Mouse (Mus musculus): ENCODE data around the gene Zfp652. TPM values are rescaled to one million over a fixed set of nuclear protein-coding genes. Genes with fewer than 3 reads are reported as not detected.

Gene Zfp652
- polyA plus RNA-seq, 1 experiment from 2014 or later = 22.4 TPM

DNA sequence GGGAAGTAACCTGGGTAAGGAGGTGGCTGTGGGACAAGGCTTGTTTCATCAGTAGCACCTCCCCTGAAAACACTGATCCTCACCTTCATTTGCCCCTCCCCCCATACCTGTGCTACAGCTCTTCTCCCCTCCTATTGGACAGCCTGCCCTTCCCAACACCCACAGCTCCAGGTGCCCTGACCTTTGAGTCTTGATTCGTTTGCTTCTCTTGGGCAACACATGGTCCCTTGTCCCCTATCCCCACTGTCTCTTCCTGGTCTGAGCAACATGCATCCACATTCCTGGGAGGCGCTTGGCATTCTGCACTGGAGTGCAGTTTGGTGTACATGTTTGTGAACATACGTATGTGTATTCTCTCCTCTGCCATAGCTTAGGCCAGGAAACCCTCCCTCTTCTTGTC, 29.5 kb upstream of the Zfp652 start:
- Histone ChIP-seq H3K4me2 (ENCODE audit: low read depth, low read length) (no peak overlapping the region), H3K9ac (ENCODE audit: low read length) (no peak overlapping the region), H3K9me3 (replicated peaks; ENCODE audit: control insufficient read depth, low read length) (no peaks in the 10 kb centered on the region), H3K36me3 (ENCODE audit: control insufficient read depth, insufficient read depth, low read length) (peaks cover 10% of the 10 kb centered on the region; the same call in 1 of the 2 replicates), H3K4me1 (ENCODE audit: control insufficient read depth, insufficient read depth, low read length) (no peaks in the 10 kb centered on the region), H3K4me3 (replicated peaks; ENCODE audit: low read length) (no peak overlapping the region), H3K27me3 (ENCODE audit: control insufficient read depth, insufficient read depth, low read length) (no peaks in the 10 kb centered on the region), H3K27ac (ENCODE audit: low read length) (no peak overlapping the region)
- ATAC-seq (ENCODE audit: insufficient read depth, low FRiP score) = no peak
- 74% methylated on average over 3 of the region's 3 CpGs for WGBS

DNA sequence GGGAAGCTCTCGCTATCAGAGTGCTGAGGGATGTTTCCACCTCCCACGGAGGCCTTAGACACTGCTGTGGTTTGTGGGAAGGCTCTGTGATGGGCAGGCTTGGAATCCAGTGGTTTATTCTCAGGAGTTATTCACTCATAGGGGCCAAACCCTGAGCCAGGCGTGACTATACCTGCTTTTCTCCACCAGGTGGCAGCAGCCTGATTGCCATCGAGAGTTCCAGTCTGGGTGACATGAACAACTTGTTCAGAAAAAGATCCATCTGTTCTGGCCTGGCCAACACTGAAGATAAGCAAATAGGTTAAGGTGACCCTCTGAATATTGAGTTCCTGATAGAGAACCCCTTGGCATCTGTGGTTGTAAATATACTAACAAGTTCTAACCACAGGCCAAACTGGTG, 26.4 kb upstream of the Zfp652 start:
- Histone ChIP-seq H3K4me1 (ENCODE audit: control insufficient read depth, insufficient read depth, low read length) (peaks cover 8% of the 10 kb centered on the region), H3K9me3 (replicated peaks; ENCODE audit: control insufficient read depth, low read length) (no peaks in the 10 kb centered on the region), H3K9ac (ENCODE audit: low read length) (no peak overlapping the region), H3K4me2 (ENCODE audit: low read depth, low read length) (no peak overlapping the region), H3K27me3 (ENCODE audit: control insufficient read depth, insufficient read depth, low read length) (no peaks in the 10 kb centered on the region), H3K4me3 (replicated peaks; ENCODE audit: low read length) (no peak overlapping the region), H3K36me3 (ENCODE audit: control insufficient read depth, insufficient read depth, low read length) (no peaks in the 10 kb centered on the region), H3K27ac (ENCODE audit: low read length) (no peak overlapping the region)
- peak; percentile 12; the same call in 1 of the 2 replicates for ATAC-seq (ENCODE audit: insufficient read depth, low FRiP score)
- WGBS = 4% methylated on average over 4 of the region's 4 CpGs

DNA sequence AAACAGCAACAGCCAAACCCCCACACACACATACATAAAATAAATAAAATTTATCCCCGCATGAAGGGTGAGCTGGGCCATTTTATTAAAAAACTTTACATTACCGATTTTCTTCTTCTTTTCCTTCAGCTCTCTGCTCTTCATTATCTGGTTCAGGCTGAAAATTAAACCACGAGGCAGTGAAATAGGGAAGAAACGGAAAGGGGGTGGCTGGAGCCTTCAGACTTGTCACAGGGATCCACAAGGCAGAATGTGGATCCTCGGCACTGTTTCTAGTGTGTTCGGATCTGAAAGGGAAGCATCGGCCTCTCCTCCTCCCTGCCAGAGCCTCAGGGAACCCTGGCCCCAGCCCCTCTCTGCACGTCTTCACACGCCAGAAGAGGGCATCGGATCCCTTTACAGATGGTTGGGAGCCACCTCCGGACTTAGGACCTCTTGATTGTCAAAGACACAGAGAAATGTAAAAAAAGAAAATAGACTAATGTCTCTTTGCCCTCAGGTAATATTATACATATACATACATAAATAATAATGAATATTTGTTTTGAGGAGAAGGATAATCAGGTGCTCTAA, 25.3 kb upstream of the Zfp652 start:
- WGBS = 46% methylated on average over 11 of the region's 11 CpGs
- no peaks in the 10 kb centered on the region for H3K36me3 ChIP-seq (ENCODE audit: control insufficient read depth, insufficient read depth, low read length)
- H3K27ac ChIP-seq (ENCODE audit: low read length) = no peak overlapping the region
- H3K4me3 ChIP-seq (replicated peaks; ENCODE audit: low read length) = no peak overlapping the region
- no peaks in the 10 kb centered on the region for H3K9me3 ChIP-seq (replicated peaks; ENCODE audit: control insufficient read depth, low read length)
- no peak for ATAC-seq (ENCODE audit: insufficient read depth, low FRiP score)
- H3K4me1 ChIP-seq (ENCODE audit: control insufficient read depth, insufficient read depth, low read length) = peaks cover 8% of the 10 kb centered on the region
- H3K9ac ChIP-seq (ENCODE audit: low read length) = no peak overlapping the region
- H3K27me3 ChIP-seq (ENCODE audit: control insufficient read depth, insufficient read depth, low read length) = no peaks in the 10 kb centered on the region
- no peak overlapping the region for H3K4me2 ChIP-seq (ENCODE audit: low read depth, low read length)

DNA sequence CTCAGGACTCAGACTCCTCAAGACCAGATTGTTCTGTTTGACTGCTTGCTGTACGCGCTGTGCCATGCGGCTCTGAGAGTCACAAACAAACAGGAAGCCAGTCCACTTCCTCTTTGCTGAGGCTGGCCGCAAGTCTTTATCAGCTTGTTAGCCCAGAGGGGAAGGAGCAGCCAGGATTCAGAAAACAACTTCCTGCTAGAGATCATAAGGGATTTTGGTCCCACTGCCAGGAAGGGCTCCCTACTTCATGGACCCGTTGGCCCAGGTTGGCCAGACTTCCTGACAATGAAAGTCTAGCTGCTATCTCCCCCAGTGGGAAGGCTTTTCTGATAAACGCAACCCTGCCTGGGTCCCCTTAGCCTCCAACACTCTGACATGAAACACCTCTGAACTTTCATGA, 24.0 kb upstream of the Zfp652 start:
- peak overlapping the region; percentile 66 for H3K27ac ChIP-seq (ENCODE audit: low read length)
- ATAC-seq (ENCODE audit: insufficient read depth, low FRiP score) = no peak
- H3K9me3 ChIP-seq (replicated peaks; ENCODE audit: control insufficient read depth, low read length) = no peaks in the 10 kb centered on the region
- peak overlapping the region; percentile 14; the same call in 1 of the 2 replicates for H3K4me2 ChIP-seq (ENCODE audit: low read depth, low read length)
- peaks cover 8% of the 10 kb centered on the region for H3K4me1 ChIP-seq (ENCODE audit: control insufficient read depth, insufficient read depth, low read length)
- 54% methylated on average over 6 of the region's 6 CpGs for WGBS
- H3K36me3 ChIP-seq (ENCODE audit: control insufficient read depth, insufficient read depth, low read length) = no peaks in the 10 kb centered on the region
- H3K27me3 ChIP-seq (ENCODE audit: control insufficient read depth, insufficient read depth, low read length) = no peaks in the 10 kb centered on the region
- H3K9ac ChIP-seq (ENCODE audit: low read length) = peak overlapping the region; percentile 42; the same call in 1 of the 2 replicates
- no peak overlapping the region for H3K4me3 ChIP-seq (replicated peaks; ENCODE audit: low read length)

DNA sequence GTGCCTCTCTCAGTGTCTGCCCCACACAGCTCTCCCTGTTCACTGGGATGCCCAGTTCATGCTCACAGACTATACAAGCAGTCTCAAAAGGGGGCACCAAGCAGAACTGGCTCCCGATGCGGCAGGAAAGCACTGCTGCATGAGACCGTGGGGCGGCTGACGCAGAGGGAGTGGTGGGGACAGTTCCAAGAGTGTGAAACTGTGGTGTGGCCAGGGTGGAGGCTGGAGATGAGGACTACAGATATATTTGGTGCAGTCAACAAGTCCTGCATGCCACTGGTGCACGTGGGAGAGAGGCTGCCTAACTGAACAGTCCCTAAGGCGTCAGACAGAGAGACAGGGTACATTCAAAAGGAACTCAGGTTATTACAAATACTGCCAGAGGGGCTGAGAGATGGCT, 23.5 kb upstream of the Zfp652 start:
- no peaks in the 10 kb centered on the region for H3K27me3 ChIP-seq (ENCODE audit: control insufficient read depth, insufficient read depth, low read length)
- peaks cover 8% of the 10 kb centered on the region for H3K4me1 ChIP-seq (ENCODE audit: control insufficient read depth, insufficient read depth, low read length)
- WGBS = 51% methylated on average over 7 of the region's 7 CpGs
- H3K36me3 ChIP-seq (ENCODE audit: control insufficient read depth, insufficient read depth, low read length) = no peaks in the 10 kb centered on the region
- 0 out of 2 replicates have a peak overlapping the region, but pooled peaks have one; percentile 10 for H3K9ac ChIP-seq (ENCODE audit: low read length)
- no peak for ATAC-seq (ENCODE audit: insufficient read depth, low FRiP score)
- peak overlapping the region; percentile 66 for H3K27ac ChIP-seq (ENCODE audit: low read length)
- H3K9me3 ChIP-seq (replicated peaks; ENCODE audit: control insufficient read depth, low read length) = no peaks in the 10 kb centered on the region
- H3K4me3 ChIP-seq (replicated peaks; ENCODE audit: low read length) = no peak overlapping the region
- peak overlapping the region; percentile 14; the same call in 1 of the 2 replicates for H3K4me2 ChIP-seq (ENCODE audit: low read depth, low read length)

DNA sequence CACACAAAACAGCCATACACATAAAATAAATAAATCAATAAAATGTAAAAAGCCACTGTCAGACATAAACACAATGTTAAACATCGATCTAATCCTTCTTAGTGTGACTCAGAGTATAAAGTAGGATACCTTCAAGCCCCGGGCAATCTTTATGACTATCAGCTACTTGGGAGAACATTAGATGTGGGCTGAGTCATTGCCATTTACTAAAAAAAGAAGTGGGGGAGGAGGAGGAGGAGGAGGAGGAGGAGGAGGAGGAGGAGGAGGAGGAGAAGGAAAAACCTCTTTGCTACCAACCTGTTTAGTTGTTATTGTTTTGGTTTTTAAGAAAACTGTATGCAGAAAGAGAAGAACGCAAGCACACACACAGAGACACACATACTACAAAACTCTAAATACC, 22.9 kb upstream of the Zfp652 start:
- H3K27me3 ChIP-seq (ENCODE audit: control insufficient read depth, insufficient read depth, low read length) = no peaks in the 10 kb centered on the region
- 77% methylated on average over 3 of the region's 3 CpGs for WGBS
- no peak overlapping the region for H3K4me3 ChIP-seq (replicated peaks; ENCODE audit: low read length)
- H3K9ac ChIP-seq (ENCODE audit: low read length) = no peak overlapping the region
- ATAC-seq (ENCODE audit: insufficient read depth, low FRiP score) = no peak
- no peak overlapping the region for H3K27ac ChIP-seq (ENCODE audit: low read length)
- H3K4me2 ChIP-seq (ENCODE audit: low read depth, low read length) = no peak overlapping the region
- H3K9me3 ChIP-seq (replicated peaks; ENCODE audit: control insufficient read depth, low read length) = no peaks in the 10 kb centered on the region
- no peaks in the 10 kb centered on the region for H3K36me3 ChIP-seq (ENCODE audit: control insufficient read depth, insufficient read depth, low read length)
- H3K4me1 ChIP-seq (ENCODE audit: control insufficient read depth, insufficient read depth, low read length) = peaks cover 8% of the 10 kb centered on the region

DNA sequence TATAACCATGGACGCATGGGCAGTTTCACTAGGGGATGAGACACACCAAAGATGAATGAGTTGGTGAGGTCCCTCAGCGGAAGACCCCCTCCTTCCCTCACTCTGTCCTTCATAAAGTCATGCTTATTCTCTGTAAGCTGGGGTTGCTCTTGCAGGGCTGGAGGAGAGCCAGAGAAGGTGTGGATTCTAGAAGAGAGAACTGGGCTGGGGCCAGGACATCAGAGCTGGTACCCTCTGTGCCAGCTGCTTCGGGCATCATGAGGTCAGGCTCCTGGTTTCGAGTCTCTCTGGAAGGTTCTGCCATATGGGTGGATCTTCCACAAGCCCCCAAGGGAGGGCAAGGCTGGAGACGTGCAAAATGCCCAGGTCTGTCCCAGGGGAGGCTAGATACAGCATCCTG, 13.9 kb upstream of the Zfp652 start:
- Histone ChIP-seq H3K9ac (ENCODE audit: low read length) (no peak overlapping the region), H3K36me3 (ENCODE audit: control insufficient read depth, insufficient read depth, low read length) (no peaks in the 10 kb centered on the region), H3K9me3 (replicated peaks; ENCODE audit: control insufficient read depth, low read length) (no peaks in the 10 kb centered on the region), H3K4me1 (ENCODE audit: control insufficient read depth, insufficient read depth, low read length) (no peaks in the 10 kb centered on the region), H3K4me2 (ENCODE audit: low read depth, low read length) (no peak overlapping the region), H3K27me3 (ENCODE audit: control insufficient read depth, insufficient read depth, low read length) (no peaks in the 10 kb centered on the region), H3K4me3 (replicated peaks; ENCODE audit: low read length) (no peak overlapping the region), H3K27ac (ENCODE audit: low read length) (no peak overlapping the region)
- no peak for ATAC-seq (ENCODE audit: insufficient read depth, low FRiP score)
- 74% methylated on average over 5 of the region's 5 CpGs for WGBS

DNA sequence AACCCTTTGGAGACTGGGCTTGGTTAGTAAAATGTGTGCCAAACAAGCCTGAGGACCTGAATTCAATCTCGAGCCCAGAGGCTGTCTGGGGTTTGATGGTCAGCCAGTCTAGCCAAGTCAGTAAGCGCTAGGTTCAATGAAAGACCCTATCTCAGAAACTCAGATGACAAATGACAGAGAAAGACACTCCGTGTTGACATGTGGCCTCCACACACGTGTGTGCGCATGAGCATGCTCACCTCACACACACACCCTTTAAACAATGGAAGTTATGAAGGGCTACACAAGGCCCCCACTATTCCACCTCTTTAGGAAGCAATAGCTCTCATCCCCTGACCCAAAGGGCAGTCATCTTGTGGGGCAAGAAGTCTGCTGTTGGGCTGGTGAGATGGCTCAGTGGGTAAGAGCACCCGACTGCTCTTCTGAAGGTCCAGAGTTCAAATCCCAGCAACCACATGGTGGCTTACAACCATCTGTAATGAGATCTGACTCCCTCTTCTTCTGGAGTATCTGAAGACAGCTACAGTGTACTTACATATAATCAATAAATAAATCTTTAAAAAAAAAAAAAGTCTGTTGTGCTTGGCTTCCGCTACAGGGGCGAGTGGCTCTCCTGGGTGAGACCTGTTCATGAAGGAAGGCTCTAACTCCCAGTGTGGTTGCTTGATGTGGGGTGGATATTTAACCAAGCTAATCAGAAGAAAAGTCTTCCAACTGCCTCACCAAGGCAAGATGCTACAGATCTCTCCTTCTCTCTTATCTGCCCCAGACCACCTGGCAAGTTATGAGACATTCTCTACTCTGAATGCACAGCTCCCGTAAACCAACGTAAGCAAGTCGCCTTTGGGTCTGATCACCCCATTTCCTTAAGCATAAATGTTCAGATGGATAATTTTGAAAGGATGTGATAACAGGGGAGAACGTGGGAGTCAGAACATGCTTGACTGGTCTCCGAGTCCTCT, 11.4 kb upstream of the Zfp652 start:
- H3K36me3 ChIP-seq (ENCODE audit: control insufficient read depth, insufficient read depth, low read length) = no peaks in the 10 kb centered on the region
- ATAC-seq (ENCODE audit: insufficient read depth, low FRiP score) = no peak
- no peak overlapping the region for H3K4me2 ChIP-seq (ENCODE audit: low read depth, low read length)
- H3K27ac ChIP-seq (ENCODE audit: low read length) = no peak overlapping the region
- no peaks in the 10 kb centered on the region for H3K9me3 ChIP-seq (replicated peaks; ENCODE audit: control insufficient read depth, low read length)
- no peaks in the 10 kb centered on the region for H3K4me1 ChIP-seq (ENCODE audit: control insufficient read depth, insufficient read depth, low read length)
- 83% methylated on average over 13 of the region's 13 CpGs for WGBS
- no peak overlapping the region for H3K4me3 ChIP-seq (replicated peaks; ENCODE audit: low read length)
- H3K27me3 ChIP-seq (ENCODE audit: control insufficient read depth, insufficient read depth, low read length) = no peaks in the 10 kb centered on the region
- H3K9ac ChIP-seq (ENCODE audit: low read length) = no peak overlapping the region

All from stomach, embryonic 16.5 days (tissue).